Mouse (Mus musculus) hindbrain, embryonic 14.5 days (tissue): ENCODE results near the gene Adgrl3. TPM values are rescaled to one million over a fixed set of nuclear protein-coding genes. Genes with fewer than 3 reads are reported as not detected.

Source experiments
- ATAC-seq: fragments of 200-750 bp; cut with Nextera tagmentation; 2 replicates; pipeline ENCODE4 v1.8.0; 2017; ENCODE audit warnings: moderate number of reproducible peaks, mild to moderate bottlenecking, moderate TSS enrichment, moderate library complexity; ENCODE audit not compliant: low FRiP score
- DNase-seq: peaks from one replicate; pipeline ENCODE4 v3.0.0-alpha.2; 2015; ENCODE audit warnings: low spot score
- H3K27ac ChIP-seq: fragments of 300-500 bp; sonication (generic); 2 replicates; pipeline ENCODE4 v1.5.1; 2014; ENCODE audit warnings: mild to moderate bottlenecking, moderate library complexity
- H3K27me3 ChIP-seq: fragments of 300-500 bp; sonication (generic); 2 replicates; pipeline ENCODE4 v1.6.1; 2014; ENCODE audit warnings: mild to moderate bottlenecking, low read length, mixed read lengths; ENCODE audit not compliant: control insufficient read depth, insufficient read depth
- H3K36me3 ChIP-seq: fragments of 300-500 bp; sonication (generic); replicated peaks from 2 replicates; pipeline ENCODE4 v1.6.1; 2014; ENCODE audit not compliant: control insufficient read depth, insufficient read depth
- H3K4me1 ChIP-seq: fragments of 300-500 bp; sonication (generic); replicated peaks from 2 replicates; pipeline ENCODE4 v1.6.1; 2014; ENCODE audit warnings: antibody characterized with exemption, low read length, mixed read lengths; ENCODE audit not compliant: control insufficient read depth, insufficient read depth
- H3K4me2 ChIP-seq: fragments of 300-500 bp; sonication (generic); replicated peaks from 2 replicates; pipeline ENCODE4 v1.6.1; 2014; ENCODE audit warnings: mild to moderate bottlenecking, moderate library complexity
- H3K4me3 ChIP-seq: fragments of 300-500 bp; sonication (generic); replicated peaks from 2 replicates; pipeline ENCODE4 v1.5.1; 2014; ENCODE audit warnings: mild to moderate bottlenecking, low read length
- H3K9ac ChIP-seq: fragments of 300-500 bp; sonication (generic); 2 replicates; pipeline ENCODE4 v1.6.1; 2014
- H3K9me3 ChIP-seq: fragments of 300-500 bp; sonication (generic); 2 replicates; pipeline ENCODE4 v1.6.1; 2016; ENCODE audit warnings: low read length; ENCODE audit not compliant: control insufficient read depth
- WGBS: fragments of 180-500 bp; shearing (Covaris S2); extraction: QIAGEN DNeasy Blood & Tissue Kit; methylation state at CpG from one replicate; pipeline ENCODE4 v1.1.7; 2014; 5-methylcytosine and 5-hydroxymethylcytosine counted together
- polyA plus RNA-seq: library from polyadenylated mRNA; unstranded; fragments of >200 nt; fragmentation: Nextera tagmentation; extraction: Ambion mirVana; gene quantifications from 2 replicates; pipeline ENCODE4 v1.2.1, GENCODE M21; 2014

Adgrl3 gene
- polyA plus RNA-seq, 1 experiment from 2014 or later = 77.7 TPM

DNA sequence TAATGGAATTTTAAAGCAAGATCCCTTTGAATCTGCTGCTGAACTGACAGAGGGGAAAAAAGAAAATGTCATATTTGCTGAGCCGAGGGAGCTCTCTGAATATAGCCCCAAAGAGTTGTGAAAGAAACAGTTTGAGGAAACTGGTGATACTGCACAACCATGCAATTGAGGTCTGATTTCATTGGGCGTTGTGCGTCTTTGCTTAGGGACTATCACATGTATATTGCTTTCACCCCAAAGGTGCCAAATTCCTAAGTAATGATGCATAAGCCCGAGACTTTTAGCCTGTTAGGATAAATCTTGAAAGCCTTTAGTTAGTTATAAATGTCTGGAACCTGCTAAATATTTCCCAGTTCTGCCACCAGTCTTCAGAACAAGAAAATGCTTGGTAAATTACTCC lies 594.7 kb downstream of the Adgrl3 start:
- no peak overlapping the region; the same call in 1 of the 2 replicates for H3K27ac ChIP-seq

DNA sequence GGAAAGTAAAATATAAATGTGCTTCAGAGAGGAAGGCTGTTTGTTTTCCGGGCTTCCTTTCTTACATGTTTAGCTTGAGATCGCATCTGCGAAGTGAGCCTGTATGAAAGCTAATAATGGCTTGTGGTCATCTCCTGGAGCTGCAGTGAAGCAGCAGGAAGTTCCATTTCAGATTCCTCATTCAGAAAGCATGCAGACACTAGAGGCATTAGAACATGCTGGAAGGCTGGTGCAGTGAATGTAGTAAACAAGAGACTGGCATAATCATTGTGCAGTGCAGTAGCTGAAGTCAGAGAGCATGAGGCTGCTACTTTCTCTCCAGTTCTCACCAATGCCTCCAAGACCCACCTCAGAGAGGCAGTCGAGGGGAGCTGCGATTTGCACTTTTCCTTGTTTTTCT lies 601.2 kb downstream of the Adgrl3 start:
- DNase-seq = no peak
- no peaks in the 10 kb centered on the region for H3K9me3 ChIP-seq
- no peaks in the 10 kb centered on the region for H3K27me3 ChIP-seq
- H3K36me3 ChIP-seq = no peaks in the 10 kb centered on the region
- H3K4me3 ChIP-seq = no peak overlapping the region
- no peaks in the 10 kb centered on the region for H3K4me1 ChIP-seq
- H3K4me2 ChIP-seq = no peak overlapping the region
- ATAC-seq = no peak
- no peak overlapping the region for H3K9ac ChIP-seq
- no peak overlapping the region for H3K27ac ChIP-seq
- 86% methylated on average over 5 of the region's 5 CpGs for WGBS

More for the DNA sequence above, 594.7 kb downstream of the Adgrl3 start:
- no peak overlapping the region for H3K9ac ChIP-seq
- ATAC-seq = no peak
- no peaks in the 10 kb centered on the region for H3K27me3 ChIP-seq
- H3K9me3 ChIP-seq = no peaks in the 10 kb centered on the region
- H3K4me1 ChIP-seq = peaks cover 4% of the 10 kb centered on the region; the same call in 1 of the 2 replicates
- no peak overlapping the region for H3K4me3 ChIP-seq
- 84% methylated on average over 4 of the region's 4 CpGs for WGBS
- no peak for DNase-seq
- no peak overlapping the region for H3K4me2 ChIP-seq
- no peaks in the 10 kb centered on the region for H3K36me3 ChIP-seq

DNA sequence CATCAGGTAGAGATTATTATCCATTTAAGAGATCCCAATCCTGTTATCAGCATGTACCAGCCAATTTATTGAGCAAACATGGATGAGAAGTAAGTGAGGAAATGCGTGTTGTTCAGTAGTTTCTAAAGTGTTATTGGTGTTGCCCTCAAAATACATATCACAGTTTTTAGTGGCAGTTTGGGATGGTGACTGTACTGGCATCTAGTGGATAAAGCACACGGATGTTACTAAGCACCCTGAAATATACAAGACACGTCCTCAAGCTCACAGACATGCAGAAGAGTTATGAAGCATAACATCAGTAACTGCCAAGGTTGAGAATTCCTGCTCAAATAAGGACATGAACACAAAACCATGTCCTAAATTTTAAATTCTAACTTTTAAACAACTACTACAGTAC lies 601.8 kb downstream of the Adgrl3 start:
- Histone ChIP-seq H3K4me2 (no peak overlapping the region), H3K4me3 (no peak overlapping the region), H3K4me1 (no peaks in the 10 kb centered on the region), H3K9ac (no peak overlapping the region), H3K27ac (no peak overlapping the region), H3K36me3 (no peaks in the 10 kb centered on the region), H3K9me3 (no peaks in the 10 kb centered on the region), H3K27me3 (no peaks in the 10 kb centered on the region)
- ATAC-seq (no peak), DNase-seq (no peak)
- WGBS = 82% methylated on average over 3 of the region's 3 CpGs

DNA sequence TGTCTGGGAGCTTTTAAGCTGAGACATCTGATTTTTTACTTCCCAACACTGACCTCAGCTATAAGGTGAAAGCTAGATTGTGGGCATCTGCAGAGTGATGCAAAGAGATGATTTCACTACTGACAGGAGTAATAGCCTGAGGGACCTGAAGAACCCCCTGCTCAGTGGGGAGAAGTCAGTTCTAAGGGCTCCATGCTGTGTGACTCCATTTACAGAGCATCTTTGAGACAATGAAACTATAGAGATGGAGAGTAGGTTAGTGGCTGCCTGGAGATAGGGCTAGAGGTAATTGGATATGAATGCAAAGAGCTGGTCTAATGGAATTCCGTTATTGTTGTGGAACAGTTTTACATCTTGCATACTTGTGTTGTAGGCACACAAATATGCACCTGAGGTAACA lies 603.9 kb downstream of the Adgrl3 start:
- no peaks in the 10 kb centered on the region for H3K4me1 ChIP-seq
- H3K4me2 ChIP-seq = no peak overlapping the region
- H3K9me3 ChIP-seq = no peaks in the 10 kb centered on the region
- no peak overlapping the region for H3K9ac ChIP-seq
- H3K27ac ChIP-seq = no peak overlapping the region
- no peaks in the 10 kb centered on the region for H3K36me3 ChIP-seq
- H3K27me3 ChIP-seq = no peaks in the 10 kb centered on the region
- no peak for DNase-seq
- ATAC-seq = no peak
- no peak overlapping the region for H3K4me3 ChIP-seq
- 15% methylated on average over 1 of the region's 1 CpGs for WGBS

- no peaks in the 10 kb centered on the region for H3K36me3 ChIP-seq
- ATAC-seq (no peak), DNase-seq (no peak)
- 0 out of 2 replicates have a peak, but pooled peaks cover 6% of the 10 kb centered on the region for H3K4me1 ChIP-seq
- H3K9me3 ChIP-seq = no peaks in the 10 kb centered on the region
- no peak overlapping the region for H3K27ac ChIP-seq
- 79% methylated on average over 2 of the region's 2 CpGs for WGBS
- no peak overlapping the region for H3K4me2 ChIP-seq
- H3K4me3 ChIP-seq = no peak overlapping the region
- no peak overlapping the region for H3K9ac ChIP-seq
- no peaks in the 10 kb centered on the region for H3K27me3 ChIP-seq
These were observed 616.2 kb downstream of the Adgrl3 start for GRCm38 (mm10) chr5:81636169-81636568.

GRCm38 (mm10) chr5:81638422-81638821 lies 618.5 kb downstream of the Adgrl3 start:
- ATAC-seq (no peak), DNase-seq (no peak)
- no peak overlapping the region for H3K4me3 ChIP-seq
- H3K27me3 ChIP-seq = no peaks in the 10 kb centered on the region
- no peak overlapping the region for H3K27ac ChIP-seq
- H3K9me3 ChIP-seq = no peaks in the 10 kb centered on the region
- H3K4me1 ChIP-seq = 0 out of 2 replicates have a peak, but pooled peaks cover 6% of the 10 kb centered on the region
- H3K36me3 ChIP-seq = no peaks in the 10 kb centered on the region
- no peak overlapping the region for H3K9ac ChIP-seq
- WGBS = 93% methylated on average over 2 of the region's 2 CpGs
- H3K4me2 ChIP-seq = no peak overlapping the region

DNA sequence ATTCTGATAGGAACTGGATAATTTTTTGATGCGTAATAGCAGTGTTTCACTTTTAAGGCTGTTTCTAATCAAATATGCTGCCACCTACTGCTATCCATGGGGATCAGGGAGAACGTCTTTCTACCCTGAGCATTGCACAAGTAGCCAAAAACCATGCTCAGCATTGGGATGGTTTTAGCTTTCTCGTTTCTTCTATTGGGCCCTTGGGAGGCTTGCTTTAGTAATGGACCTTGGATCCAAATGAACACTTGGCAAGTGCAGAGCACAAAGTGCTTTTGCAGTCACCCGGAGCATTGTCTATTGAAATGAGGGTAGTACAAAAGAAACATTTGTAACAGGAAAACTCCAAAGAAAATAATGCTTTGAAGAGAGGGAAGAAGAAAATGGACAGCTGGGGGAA lies 620.2 kb downstream of the Adgrl3 start:
- Histone ChIP-seq H3K4me1 (0 out of 2 replicates have a peak, but pooled peaks cover 6% of the 10 kb centered on the region), H3K9me3 (no peaks in the 10 kb centered on the region), H3K27ac (no peak overlapping the region), H3K4me3 (no peak overlapping the region), H3K4me2 (no peak overlapping the region), H3K27me3 (no peaks in the 10 kb centered on the region), H3K36me3 (no peaks in the 10 kb centered on the region), H3K9ac (no peak overlapping the region)
- DNase-seq (no peak), ATAC-seq (0 out of 2 replicates have a peak, but pooled peaks have one; percentile 57)
- WGBS = 37% methylated on average over 4 of the region's 4 CpGs

GRCm38 (mm10) chr5:81645557-81645956 lies 625.6 kb downstream of the Adgrl3 start:
- ATAC-seq (no peak), DNase-seq (no peak)

DNA sequence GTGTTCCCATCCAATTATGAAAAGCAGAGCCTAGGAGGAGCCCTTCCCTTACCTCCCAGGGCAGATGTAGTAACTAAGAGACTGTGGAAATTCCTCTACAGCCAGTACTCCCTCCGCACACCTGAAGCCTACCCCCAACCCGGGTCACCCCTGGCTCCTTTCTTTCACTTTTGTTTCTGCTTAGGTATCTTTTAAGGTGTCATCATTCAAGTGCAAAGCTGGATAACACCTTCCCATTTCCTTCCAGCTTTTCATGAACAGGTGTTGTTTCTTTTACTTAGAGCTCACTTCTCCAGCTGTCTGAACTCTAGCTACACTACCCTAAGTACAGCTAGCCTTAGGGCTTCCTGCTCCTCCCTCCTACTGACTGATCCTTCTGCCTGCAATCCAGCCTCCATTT lies 634.0 kb downstream of the Adgrl3 start:
- Histone ChIP-seq H3K4me2 (no peak overlapping the region), H3K36me3 (no peaks in the 10 kb centered on the region), H3K4me1 (0 out of 2 replicates have a peak, but pooled peaks cover 7% of the 10 kb centered on the region), H3K27ac (no peak overlapping the region), H3K27me3 (no peaks in the 10 kb centered on the region), H3K4me3 (no peak overlapping the region), H3K9me3 (no peaks in the 10 kb centered on the region), H3K9ac (no peak overlapping the region)
- no peak for ATAC-seq
- 71% methylated on average over 2 of the region's 2 CpGs for WGBS
- no peak for DNase-seq

More at GRCm38 (mm10) chr5:81645557-81645956, 625.6 kb downstream of the Adgrl3 start:
- no peaks in the 10 kb centered on the region for H3K27me3 ChIP-seq
- H3K36me3 ChIP-seq = peaks cover 8% of the 10 kb centered on the region; the same call in 1 of the 2 replicates
- H3K4me3 ChIP-seq = no peak overlapping the region
- WGBS = 96% methylated on average over 5 of the region's 5 CpGs
- no peak overlapping the region for H3K9ac ChIP-seq
- no peak overlapping the region for H3K4me2 ChIP-seq
- H3K27ac ChIP-seq = no peak overlapping the region
- 0 out of 2 replicates have a peak, but pooled peaks cover 8% of the 10 kb centered on the region for H3K4me1 ChIP-seq
- H3K9me3 ChIP-seq = no peaks in the 10 kb centered on the region
